Mouse (Mus musculus): ENCODE measurements around the gene Wnt10a. TPM values are rescaled to one million over a fixed set of nuclear protein-coding genes. Genes with fewer than 3 reads are reported as not detected.

Wnt10a gene
- polyA plus RNA-seq, 1 experiment from 2014 or later, result 3.2 TPM

- H3K27me3 ChIP-seq (ENCODE audit: control insufficient read depth, insufficient read depth, low read length), result peaks cover 93% of the 10 kb centered on the region
- no peak overlapping the region for H3K9ac ChIP-seq (ENCODE audit: low read length)
- H3K4me3 ChIP-seq (replicated peaks; ENCODE audit: low read length), result no peak overlapping the region
- H3K9me3 ChIP-seq (replicated peaks; ENCODE audit: control insufficient read depth, low read length), result no peaks in the 10 kb centered on the region
- no peak for ATAC-seq (ENCODE audit: insufficient read depth, low FRiP score)
- WGBS, result 26% methylated on average over 19 of the region's 19 CpGs
- H3K27ac ChIP-seq (ENCODE audit: low read length), result no peak overlapping the region; the same call in 1 of the 2 replicates
- H3K4me2 ChIP-seq (ENCODE audit: low read depth, low read length), result 0 out of 2 replicates have a peak overlapping the region, but pooled peaks have one; percentile 1
- peaks cover 18% of the 10 kb centered on the region for H3K4me1 ChIP-seq (ENCODE audit: control insufficient read depth, insufficient read depth, low read length)
- no peaks in the 10 kb centered on the region for H3K36me3 ChIP-seq (ENCODE audit: control insufficient read depth, insufficient read depth, low read length)
Observed at GRCm38 (mm10) chr1:74792831-74793660, 1.7 kb downstream of the Wnt10a start.

GRCm38 (mm10) chr1:74794487-74795144 is 3.3 kb downstream of the Wnt10a start:
- peak overlapping the region; percentile 48 for H3K4me2 ChIP-seq (ENCODE audit: low read depth, low read length)
- H3K9me3 ChIP-seq (replicated peaks; ENCODE audit: control insufficient read depth, low read length), result no peaks in the 10 kb centered on the region
- peaks cover 92% of the 10 kb centered on the region for H3K27me3 ChIP-seq (ENCODE audit: control insufficient read depth, insufficient read depth, low read length)
- peak; percentile 57; the same call in 1 of the 2 replicates for ATAC-seq (ENCODE audit: insufficient read depth, low FRiP score)
- peak overlapping the region; percentile 25 for H3K4me3 ChIP-seq (replicated peaks; ENCODE audit: low read length)
- 1% methylated on average over 38 of the region's 38 CpGs for WGBS
- H3K9ac ChIP-seq (ENCODE audit: low read length), result peak overlapping the region; percentile 41; the same call in 1 of the 2 replicates
- peaks cover 18% of the 10 kb centered on the region for H3K4me1 ChIP-seq (ENCODE audit: control insufficient read depth, insufficient read depth, low read length)
- H3K27ac ChIP-seq (ENCODE audit: low read length), result peak overlapping the region; percentile 66
- no peaks in the 10 kb centered on the region for H3K36me3 ChIP-seq (ENCODE audit: control insufficient read depth, insufficient read depth, low read length)

- Histone ChIP-seq H3K36me3 (ENCODE audit: control insufficient read depth, insufficient read depth, low read length) (no peaks in the 10 kb centered on the region), H3K4me3 (replicated peaks; ENCODE audit: low read length) (peak overlapping the region; percentile 25; the same call in 1 of the 2 replicates), H3K4me2 (ENCODE audit: low read depth, low read length) (peak overlapping the region; percentile 48), H3K27me3 (ENCODE audit: control insufficient read depth, insufficient read depth, low read length) (peaks cover 90% of the 10 kb centered on the region), H3K9ac (ENCODE audit: low read length) (peak overlapping the region; percentile 41; the same call in 1 of the 2 replicates), H3K9me3 (replicated peaks; ENCODE audit: control insufficient read depth, low read length) (no peaks in the 10 kb centered on the region), H3K27ac (ENCODE audit: low read length) (peak overlapping the region; percentile 66), H3K4me1 (ENCODE audit: control insufficient read depth, insufficient read depth, low read length) (peaks cover 18% of the 10 kb centered on the region)
- no peak for ATAC-seq (ENCODE audit: insufficient read depth, low FRiP score)
- under 1% methylated on average over 7 of the region's 11 CpGs for WGBS
Observed at GRCm38 (mm10) chr1:74795145-74795529, 3.8 kb downstream of the Wnt10a start.

GRCm38 (mm10) chr1:74797459-74797858 is 6.1 kb downstream of the Wnt10a start:
- H3K4me1 ChIP-seq (ENCODE audit: control insufficient read depth, insufficient read depth, low read length), result peaks cover 19% of the 10 kb centered on the region

GRCm38 (mm10) chr1:74800424-74800888 is 9.1 kb downstream of the Wnt10a start:
- 2% methylated on average over 29 of the region's 29 CpGs for WGBS
- H3K4me3 ChIP-seq (replicated peaks; ENCODE audit: low read length), result peak overlapping the region; percentile 23
- H3K9ac ChIP-seq (ENCODE audit: low read length), result 0 out of 2 replicates have a peak overlapping the region, but pooled peaks have one; percentile 16
- no peaks in the 10 kb centered on the region for H3K9me3 ChIP-seq (replicated peaks; ENCODE audit: control insufficient read depth, low read length)
- peak overlapping the region; percentile 37 for H3K4me2 ChIP-seq (ENCODE audit: low read depth, low read length)
- no peaks in the 10 kb centered on the region for H3K36me3 ChIP-seq (ENCODE audit: control insufficient read depth, insufficient read depth, low read length)
- H3K27ac ChIP-seq (ENCODE audit: low read length), result no peak overlapping the region
- no peak for ATAC-seq (ENCODE audit: insufficient read depth, low FRiP score)
- peaks cover 86% of the 10 kb centered on the region for H3K27me3 ChIP-seq (ENCODE audit: control insufficient read depth, insufficient read depth, low read length)
- H3K4me1 ChIP-seq (ENCODE audit: control insufficient read depth, insufficient read depth, low read length), result peaks cover 20% of the 10 kb centered on the region

More at GRCm38 (mm10) chr1:74797459-74797858, 6.1 kb downstream of the Wnt10a start:
- WGBS, result 22% methylated on average over 5 of the region's 5 CpGs
- H3K27ac ChIP-seq (ENCODE audit: low read length), result no peak overlapping the region
- H3K9me3 ChIP-seq (replicated peaks; ENCODE audit: control insufficient read depth, low read length), result no peaks in the 10 kb centered on the region
- no peak overlapping the region for H3K4me2 ChIP-seq (ENCODE audit: low read depth, low read length)
- no peak overlapping the region for H3K4me3 ChIP-seq (replicated peaks; ENCODE audit: low read length)
- no peak overlapping the region for H3K9ac ChIP-seq (ENCODE audit: low read length)
- H3K36me3 ChIP-seq (ENCODE audit: control insufficient read depth, insufficient read depth, low read length), result no peaks in the 10 kb centered on the region
- peaks cover 87% of the 10 kb centered on the region for H3K27me3 ChIP-seq (ENCODE audit: control insufficient read depth, insufficient read depth, low read length)
- peak; percentile 62; the same call in 1 of the 2 replicates for ATAC-seq (ENCODE audit: insufficient read depth, low FRiP score)

- Histone ChIP-seq H3K27me3 (ENCODE audit: control insufficient read depth, insufficient read depth, low read length) (peaks cover 86% of the 10 kb centered on the region), H3K4me1 (ENCODE audit: control insufficient read depth, insufficient read depth, low read length) (peaks cover 29% of the 10 kb centered on the region), H3K9me3 (replicated peaks; ENCODE audit: control insufficient read depth, low read length) (no peaks in the 10 kb centered on the region), H3K4me2 (ENCODE audit: low read depth, low read length) (no peak overlapping the region), H3K9ac (ENCODE audit: low read length) (no peak overlapping the region), H3K4me3 (replicated peaks; ENCODE audit: low read length) (no peak overlapping the region), H3K27ac (ENCODE audit: low read length) (no peak overlapping the region), H3K36me3 (ENCODE audit: control insufficient read depth, insufficient read depth, low read length) (no peaks in the 10 kb centered on the region)
- 25% methylated on average over 6 of the region's 6 CpGs for WGBS
- no peak for ATAC-seq (ENCODE audit: insufficient read depth, low FRiP score)
Observed at GRCm38 (mm10) chr1:74801631-74802140, 10.4 kb downstream of the Wnt10a start.

GRCm38 (mm10) chr1:74802795-74803656 is 11.7 kb downstream of the Wnt10a start:
- 1% methylated on average over 57 of the region's 57 CpGs for WGBS
- H3K36me3 ChIP-seq (ENCODE audit: control insufficient read depth, insufficient read depth, low read length), result no peaks in the 10 kb centered on the region
- H3K9me3 ChIP-seq (replicated peaks; ENCODE audit: control insufficient read depth, low read length), result no peaks in the 10 kb centered on the region
- H3K9ac ChIP-seq (ENCODE audit: low read length), result peak overlapping the region; percentile 53
- no peak overlapping the region for H3K27ac ChIP-seq (ENCODE audit: low read length)
- peaks cover 42% of the 10 kb centered on the region for H3K4me1 ChIP-seq (ENCODE audit: control insufficient read depth, insufficient read depth, low read length)
- ATAC-seq (ENCODE audit: insufficient read depth, low FRiP score), result peak; percentile 50
- H3K27me3 ChIP-seq (ENCODE audit: control insufficient read depth, insufficient read depth, low read length), result peaks cover 88% of the 10 kb centered on the region
- H3K4me3 ChIP-seq (replicated peaks; ENCODE audit: low read length), result peak overlapping the region; percentile 48
- H3K4me2 ChIP-seq (ENCODE audit: low read depth, low read length), result peak overlapping the region; percentile 76

GRCm38 (mm10) chr1:74804211-74804870 is 13.0 kb downstream of the Wnt10a start:
- H3K9me3 ChIP-seq (replicated peaks; ENCODE audit: control insufficient read depth, low read length), result no peaks in the 10 kb centered on the region
- 14% methylated on average over 10 of the region's 10 CpGs for WGBS
- no peak overlapping the region for H3K4me3 ChIP-seq (replicated peaks; ENCODE audit: low read length)
- H3K27me3 ChIP-seq (ENCODE audit: control insufficient read depth, insufficient read depth, low read length), result peaks cover 90% of the 10 kb centered on the region
- ATAC-seq (ENCODE audit: insufficient read depth, low FRiP score), result no peak
- H3K4me2 ChIP-seq (ENCODE audit: low read depth, low read length), result no peak overlapping the region
- peaks cover 46% of the 10 kb centered on the region for H3K4me1 ChIP-seq (ENCODE audit: control insufficient read depth, insufficient read depth, low read length)
- no peak overlapping the region for H3K9ac ChIP-seq (ENCODE audit: low read length)
- 0 out of 2 replicates have a peak overlapping the region, but pooled peaks have one; percentile 21 for H3K27ac ChIP-seq (ENCODE audit: low read length)
- H3K36me3 ChIP-seq (ENCODE audit: control insufficient read depth, insufficient read depth, low read length), result no peaks in the 10 kb centered on the region
